Mouse (Mus musculus): ENCODE data around the gene Accsl. TPM values are rescaled to one million over a fixed set of nuclear protein-coding genes. Genes with fewer than 3 reads are reported as not detected.
A peak's percentile ranks its signal among the peaks of the same experiment; 100 is the strongest.

Gene Accsl
- polyA plus RNA-seq, 1 experiment from 2014 or later, result 0.63 TPM

DNA sequence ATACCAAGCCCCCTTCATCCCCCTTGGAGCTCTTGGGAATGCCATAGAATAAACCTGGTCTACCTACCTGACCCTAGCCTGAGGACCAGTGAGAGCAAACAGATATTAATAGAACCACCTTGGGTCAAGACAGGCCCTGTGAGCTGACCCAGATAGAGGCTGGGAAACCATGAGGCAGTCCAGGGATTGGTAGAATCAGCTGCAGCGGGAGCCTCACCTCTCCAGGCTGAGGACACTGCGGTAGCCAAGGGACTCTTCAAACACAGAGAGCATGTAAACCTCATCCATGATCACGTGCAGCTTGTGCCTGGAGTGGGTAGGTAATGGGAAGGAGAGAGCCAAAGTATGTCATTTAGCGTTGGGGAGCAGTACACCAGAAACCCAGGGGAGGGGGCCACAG is 30.0 kb downstream of the Accsl start:
- Histone ChIP-seq H3K4me3 (replicated peaks; ENCODE audit: low read length) (no peak overlapping the region), H3K9ac (replicated peaks; ENCODE audit: low read depth, low read length) (no peak overlapping the region), H3K27ac (ENCODE audit: low read length) (no peak overlapping the region), H3K27me3 (replicated peaks; ENCODE audit: control insufficient read depth, insufficient read depth, low read length) (no peaks in the 10 kb centered on the region), H3K9me3 (ENCODE audit: control insufficient read depth, low read length) (peaks cover 3% of the 10 kb centered on the region; the same call in 1 of the 2 replicates), H3K36me3 (ENCODE audit: control insufficient read depth, insufficient read depth) (peaks cover 15% of the 10 kb centered on the region), H3K4me2 (ENCODE audit: low read length) (no peak overlapping the region), H3K4me1 (replicated peaks; ENCODE audit: control insufficient read depth, insufficient read depth, low read length) (no peaks in the 10 kb centered on the region)
- WGBS, result 92% methylated on average over 4 of the region's 4 CpGs
- no peak for ATAC-seq

DNA sequence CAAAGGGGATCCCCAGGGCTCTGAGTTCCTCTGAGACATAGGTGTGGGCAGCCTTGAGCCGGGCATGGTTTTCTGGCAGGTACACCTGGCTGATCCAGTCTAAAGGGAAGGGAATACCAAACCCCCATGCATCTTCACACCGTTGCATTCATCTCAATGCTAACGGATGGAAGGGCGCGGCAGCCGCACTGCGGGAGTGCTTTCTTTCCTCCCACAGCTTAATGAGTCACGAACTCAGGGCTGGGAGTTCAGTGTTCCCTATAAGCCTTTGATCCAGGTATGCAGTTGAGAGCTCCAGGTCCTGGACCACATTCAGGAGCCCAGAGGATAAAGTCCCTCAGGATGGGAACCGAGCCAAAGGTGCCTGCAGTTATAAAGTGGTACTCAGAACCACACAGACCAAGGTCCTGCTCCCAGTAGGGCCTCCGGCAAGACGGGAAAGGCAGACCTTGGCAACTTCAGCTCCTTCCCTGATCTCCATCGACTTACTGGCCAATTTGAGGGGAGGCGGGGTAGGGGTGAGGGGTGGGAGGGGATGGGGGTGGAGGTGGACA is 32.6 kb downstream of the Accsl start:
- H3K27me3 ChIP-seq (replicated peaks; ENCODE audit: control insufficient read depth, insufficient read depth, low read length), result no peaks in the 10 kb centered on the region
- H3K27ac ChIP-seq (ENCODE audit: low read length), result no peak overlapping the region
- H3K36me3 ChIP-seq (ENCODE audit: control insufficient read depth, insufficient read depth), result peaks cover 17% of the 10 kb centered on the region
- H3K4me3 ChIP-seq (replicated peaks; ENCODE audit: low read length), result no peak overlapping the region
- ATAC-seq, result no peak
- WGBS, result 69% methylated on average over 13 of the region's 13 CpGs
- no peaks in the 10 kb centered on the region for H3K4me1 ChIP-seq (replicated peaks; ENCODE audit: control insufficient read depth, insufficient read depth, low read length)
- no peak overlapping the region for H3K9ac ChIP-seq (replicated peaks; ENCODE audit: low read depth, low read length)
- H3K9me3 ChIP-seq (ENCODE audit: control insufficient read depth, low read length), result peaks cover 3% of the 10 kb centered on the region; the same call in 1 of the 2 replicates
- H3K4me2 ChIP-seq (ENCODE audit: low read length), result no peak overlapping the region

- Histone ChIP-seq H3K4me1 (replicated peaks; ENCODE audit: control insufficient read depth, insufficient read depth, low read length) (no peaks in the 10 kb centered on the region), H3K9ac (replicated peaks; ENCODE audit: low read depth, low read length) (no peak overlapping the region), H3K27me3 (replicated peaks; ENCODE audit: control insufficient read depth, insufficient read depth, low read length) (no peaks in the 10 kb centered on the region), H3K4me3 (replicated peaks; ENCODE audit: low read length) (no peak overlapping the region), H3K9me3 (ENCODE audit: control insufficient read depth, low read length) (peaks cover 1% of the 10 kb centered on the region; the same call in 1 of the 2 replicates), H3K4me2 (ENCODE audit: low read length) (no peak overlapping the region), H3K36me3 (ENCODE audit: control insufficient read depth, insufficient read depth) (peaks cover 10% of the 10 kb centered on the region), H3K27ac (ENCODE audit: low read length) (no peak overlapping the region)
- ATAC-seq, result no peak
- WGBS, result 80% methylated on average over 11 of the region's 11 CpGs
Observed at GRCm38 (mm10) chr2:93835596-93835995, 33.4 kb downstream of the Accsl start.

DNA sequence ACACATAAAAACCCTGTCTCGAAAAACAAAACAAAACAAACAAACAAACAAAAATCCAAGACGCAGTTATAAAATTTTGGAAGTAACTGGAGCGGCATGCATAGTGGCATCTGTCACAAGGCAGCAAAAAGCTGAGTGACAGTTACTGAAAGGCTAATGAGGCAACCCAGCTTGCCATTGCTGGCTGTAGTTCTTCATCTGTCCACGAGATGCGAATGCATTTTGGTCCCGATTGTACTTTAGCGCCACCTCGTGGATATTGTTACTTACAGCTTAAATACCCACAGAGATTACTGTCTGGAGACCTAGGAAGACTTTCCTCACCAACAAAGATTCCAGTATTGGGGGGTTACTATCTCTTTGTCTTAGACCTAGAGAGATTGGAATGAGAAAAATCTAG is 45.4 kb downstream of the Accsl start:
- ATAC-seq, result peak; percentile 18
- Histone ChIP-seq H3K36me3 (ENCODE audit: control insufficient read depth, insufficient read depth) (no peaks in the 10 kb centered on the region), H3K9ac (replicated peaks; ENCODE audit: low read depth, low read length) (no peak overlapping the region), H3K27me3 (replicated peaks; ENCODE audit: control insufficient read depth, insufficient read depth, low read length) (no peaks in the 10 kb centered on the region), H3K27ac (ENCODE audit: low read length) (no peak overlapping the region), H3K9me3 (ENCODE audit: control insufficient read depth, low read length) (no peaks in the 10 kb centered on the region), H3K4me2 (ENCODE audit: low read length) (no peak overlapping the region), H3K4me3 (replicated peaks; ENCODE audit: low read length) (no peak overlapping the region), H3K4me1 (replicated peaks; ENCODE audit: control insufficient read depth, insufficient read depth, low read length) (peaks cover 10% of the 10 kb centered on the region)
- 12% methylated on average over 8 of the region's 8 CpGs for WGBS

- Histone ChIP-seq H3K4me3 (replicated peaks; ENCODE audit: low read length) (peak within 1 kb of the TSS; percentile 68), H3K4me2 (ENCODE audit: low read length) (peak within 1 kb of the TSS; percentile 53), H3K4me1 (replicated peaks; ENCODE audit: control insufficient read depth, insufficient read depth, low read length) (peaks cover 10% of the 10 kb centered on the region), H3K27me3 (replicated peaks; ENCODE audit: control insufficient read depth, insufficient read depth, low read length) (no peaks in the 10 kb centered on the region), H3K36me3 (ENCODE audit: control insufficient read depth, insufficient read depth) (no peaks in the 10 kb centered on the region), H3K9ac (replicated peaks; ENCODE audit: low read depth, low read length) (peak within 1 kb of the TSS; percentile 95), H3K27ac (ENCODE audit: low read length) (peak within 1 kb of the TSS; percentile 38; the same call in 1 of the 2 replicates), H3K9me3 (ENCODE audit: control insufficient read depth, low read length) (no peaks in the 10 kb centered on the region)
- 0% methylated on average over 54 of the region's 66 CpGs for WGBS
- ATAC-seq, result peak; percentile 94
Observed at GRCm38 (mm10) chr2:93822045-93822749, 46.8 kb downstream of the Accsl start, which contains the start of gene Ext2. Gene Ext2 (minus strand): TSS chr2:93822568.

DNA sequence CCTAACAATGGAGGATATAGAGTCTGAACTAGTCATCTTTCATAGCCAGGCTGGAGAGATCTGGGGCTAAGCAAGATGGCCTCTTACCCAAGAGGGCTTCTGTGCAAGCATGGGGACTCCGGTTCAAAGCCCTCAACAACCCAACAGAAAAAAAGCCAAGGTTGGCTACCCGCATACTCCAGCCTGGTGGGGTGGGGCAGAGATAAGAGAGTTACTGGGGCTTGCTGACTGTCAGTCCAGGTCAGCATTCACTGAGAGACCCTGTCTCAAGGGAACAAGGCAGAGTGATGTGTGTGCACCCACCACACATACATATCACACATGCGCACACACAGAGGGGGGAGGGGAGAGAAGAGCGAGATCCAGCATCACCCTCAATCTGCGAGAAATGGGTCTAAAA is 51.2 kb downstream of the Accsl start:
- no peaks in the 10 kb centered on the region for H3K27me3 ChIP-seq (replicated peaks; ENCODE audit: control insufficient read depth, insufficient read depth, low read length)
- peaks cover 10% of the 10 kb centered on the region for H3K4me1 ChIP-seq (replicated peaks; ENCODE audit: control insufficient read depth, insufficient read depth, low read length)
- 97% methylated on average over 5 of the region's 5 CpGs for WGBS
- no peak overlapping the region for H3K27ac ChIP-seq (ENCODE audit: low read length)
- H3K9ac ChIP-seq (replicated peaks; ENCODE audit: low read depth, low read length), result no peak overlapping the region
- no peak overlapping the region for H3K4me2 ChIP-seq (ENCODE audit: low read length)
- no peak overlapping the region for H3K4me3 ChIP-seq (replicated peaks; ENCODE audit: low read length)
- no peaks in the 10 kb centered on the region for H3K9me3 ChIP-seq (ENCODE audit: control insufficient read depth, low read length)
- no peak for ATAC-seq
- peaks cover 3% of the 10 kb centered on the region; the same call in 1 of the 2 replicates for H3K36me3 ChIP-seq (ENCODE audit: control insufficient read depth, insufficient read depth)

DNA sequence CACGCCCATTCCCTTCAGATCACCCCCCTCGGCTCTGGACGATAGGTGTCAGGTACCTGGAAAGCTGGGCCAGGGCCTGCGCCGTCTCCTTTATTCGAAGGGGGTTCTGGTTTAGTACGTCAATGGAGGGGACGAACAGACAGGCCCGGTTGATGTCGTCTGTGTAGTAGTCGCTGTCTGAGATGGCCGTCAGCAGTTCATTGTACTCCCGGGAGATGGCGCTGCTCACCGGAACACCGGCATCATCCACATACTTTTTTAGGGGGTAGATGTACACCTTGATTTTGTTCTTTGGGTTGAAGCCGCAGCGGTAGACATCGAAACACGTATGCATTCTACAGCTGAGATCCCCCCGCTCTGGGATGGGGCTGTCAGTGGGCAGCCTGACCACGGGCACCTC is 55.6 kb downstream of the Accsl start:
- Histone ChIP-seq H3K4me3 (replicated peaks; ENCODE audit: low read length) (no peak overlapping the region), H3K27ac (ENCODE audit: low read length) (no peak overlapping the region), H3K4me2 (ENCODE audit: low read length) (no peak overlapping the region), H3K27me3 (replicated peaks; ENCODE audit: control insufficient read depth, insufficient read depth, low read length) (no peaks in the 10 kb centered on the region), H3K9ac (replicated peaks; ENCODE audit: low read depth, low read length) (no peak overlapping the region), H3K9me3 (ENCODE audit: control insufficient read depth, low read length) (no peaks in the 10 kb centered on the region), H3K4me1 (replicated peaks; ENCODE audit: control insufficient read depth, insufficient read depth, low read length) (no peaks in the 10 kb centered on the region), H3K36me3 (ENCODE audit: control insufficient read depth, insufficient read depth) (peaks cover 11% of the 10 kb centered on the region)
- 93% methylated on average over 22 of the region's 22 CpGs for WGBS
- ATAC-seq, result no peak

GRCm38 (mm10) chr2:93811812-93812211 is 57.1 kb downstream of the Accsl start:
- H3K9ac ChIP-seq (replicated peaks; ENCODE audit: low read depth, low read length), result no peak overlapping the region
- 27% methylated on average over 4 of the region's 4 CpGs for WGBS
- no peaks in the 10 kb centered on the region for H3K9me3 ChIP-seq (ENCODE audit: control insufficient read depth, low read length)
- no peak for ATAC-seq
- no peak overlapping the region for H3K27ac ChIP-seq (ENCODE audit: low read length)
- no peaks in the 10 kb centered on the region for H3K4me1 ChIP-seq (replicated peaks; ENCODE audit: control insufficient read depth, insufficient read depth, low read length)
- H3K4me3 ChIP-seq (replicated peaks; ENCODE audit: low read length), result no peak overlapping the region
- no peak overlapping the region for H3K4me2 ChIP-seq (ENCODE audit: low read length)
- no peaks in the 10 kb centered on the region for H3K27me3 ChIP-seq (replicated peaks; ENCODE audit: control insufficient read depth, insufficient read depth, low read length)
- H3K36me3 ChIP-seq (ENCODE audit: control insufficient read depth, insufficient read depth), result peaks cover 11% of the 10 kb centered on the region

DNA sequence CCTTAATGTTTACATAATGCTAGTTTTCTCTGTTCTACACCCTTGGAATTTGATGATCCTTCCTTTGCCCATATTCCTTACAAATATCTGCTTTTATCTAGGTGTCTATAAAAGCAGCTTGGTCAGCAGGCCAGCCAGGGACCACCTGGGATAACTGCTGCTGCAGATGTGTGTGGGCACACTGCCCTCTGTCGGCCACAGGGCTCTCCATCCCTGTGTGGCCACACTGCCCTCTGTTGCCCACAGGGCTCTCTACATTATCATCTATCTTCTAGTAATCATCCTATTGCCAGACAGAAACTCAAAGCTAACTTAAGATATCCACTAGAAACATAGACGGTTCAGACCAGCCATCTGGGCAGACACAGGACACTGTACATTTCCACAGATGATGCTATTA is 59.0 kb downstream of the Accsl start:
- H3K4me2 ChIP-seq (ENCODE audit: low read length), result no peak overlapping the region
- WGBS, result 7% methylated on average over 2 of the region's 2 CpGs
- H3K9me3 ChIP-seq (ENCODE audit: control insufficient read depth, low read length), result no peaks in the 10 kb centered on the region
- H3K4me1 ChIP-seq (replicated peaks; ENCODE audit: control insufficient read depth, insufficient read depth, low read length), result no peaks in the 10 kb centered on the region
- ATAC-seq, result no peak
- H3K27ac ChIP-seq (ENCODE audit: low read length), result no peak overlapping the region
- H3K4me3 ChIP-seq (replicated peaks; ENCODE audit: low read length), result no peak overlapping the region
- H3K9ac ChIP-seq (replicated peaks; ENCODE audit: low read depth, low read length), result no peak overlapping the region
- H3K27me3 ChIP-seq (replicated peaks; ENCODE audit: control insufficient read depth, insufficient read depth, low read length), result no peaks in the 10 kb centered on the region
- peaks cover 23% of the 10 kb centered on the region for H3K36me3 ChIP-seq (ENCODE audit: control insufficient read depth, insufficient read depth)
